Comparison of ENCODE assay signal across 9 mouse cellular contexts in the genomic region with DNA sequence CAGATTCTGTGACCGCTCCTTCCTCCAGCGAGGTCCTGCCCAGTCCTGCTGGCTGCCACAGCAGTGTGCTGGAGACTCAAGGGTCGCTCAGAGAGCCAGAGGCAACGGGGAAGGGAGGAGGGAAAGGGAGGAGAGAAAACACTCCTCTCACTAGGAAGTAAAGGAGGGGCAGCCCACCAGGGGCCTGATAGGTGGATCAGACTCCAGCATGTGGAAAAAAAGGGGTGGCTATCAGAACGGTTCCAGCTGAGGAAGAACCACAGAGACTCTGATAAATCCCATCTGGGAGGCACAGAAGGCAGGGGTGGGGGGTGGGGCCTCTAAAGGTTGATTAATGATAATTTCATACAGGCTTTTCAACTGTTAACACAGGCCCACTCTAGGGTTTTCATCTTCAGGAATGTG. TPM values are rescaled to one million over a fixed set of nuclear protein-coding genes. Genes with fewer than 3 reads are reported as not detected.
DNase-seq lines count a peak whose midpoint lies in the region; ATAC-seq and TF ChIP-seq lines count a peak whose summit lies in the region.
"Had no signal": no experiment of that assay in that cellular context is flagged by ENCODE, and none has a peak within 500 bp of the region (broad histone marks: within the 10 kb centered on the region; RNA-seq: fewer than 3 reads in every experiment).

No protein-coding gene starts in this region.

- H3K36me3 ChIP-seq in heart, embryonic 15.5 days, result peaks cover 32% of the 10 kb centered on the region
- H3K36me3 ChIP-seq in MEL (ENCODE audit: control insufficient read depth in 1 of 2, insufficient read depth in 2 of 2, low read length in 2 of 2), result peaks cover 0 to 40% of the 10 kb centered on the region in 2 experiments; a peak in 2 of 4 replicates
- H3K36me3 ChIP-seq in embryonic facial prominence, embryonic 13.5 days, result peaks cover 52% of the 10 kb centered on the region
- peaks cover 77% of the 10 kb centered on the region for H3K36me3 ChIP-seq in liver, embryonic 14.5 days (replicated peaks; ENCODE audit: control insufficient read depth, insufficient read depth, low read depth)

- H3K27me3 ChIP-seq in heart, embryonic 15.5 days, result no peaks in the 10 kb centered on the region
- H3K27me3 ChIP-seq in MEL (ENCODE audit: control insufficient read depth in 1 of 2, insufficient read depth in 2 of 2, low read length in 2 of 2), result no peaks in the 10 kb centered on the region
- H3K27me3 ChIP-seq in embryonic facial prominence, embryonic 13.5 days, result no peaks in the 10 kb centered on the region
- H3K27me3 ChIP-seq in liver, embryonic 14.5 days (ENCODE audit: control insufficient read depth, insufficient read depth, low read length), result no peaks in the 10 kb centered on the region

- peak; percentile 94 to 99 for TF ChIP-seq EP300 in MEL (IDR thresholded peaks at IDR 0.05; ENCODE audit: low read depth in 1 of 2, low read length in 2 of 2)
- TF ChIP-seq EP300 in liver, embryonic 14.5 days (IDR thresholded peaks at IDR 0.05; ENCODE audit: low read depth), result peak; percentile 95

- no peak overlapping the region for H3K4me2 ChIP-seq in heart, embryonic 15.5 days
- no peak overlapping the region for H3K4me2 ChIP-seq in embryonic facial prominence, embryonic 13.5 days
- peak overlapping the region; percentile 64 for H3K4me2 ChIP-seq in liver, embryonic 14.5 days (ENCODE audit: low read depth)

- H3K9me3 ChIP-seq in heart, embryonic 15.5 days (replicated peaks), result no peaks in the 10 kb centered on the region
- H3K9me3 ChIP-seq in MEL (replicated peaks; ENCODE audit: insufficient read depth, low read length), result no peaks in the 10 kb centered on the region
- H3K9me3 ChIP-seq in embryonic facial prominence, embryonic 13.5 days, result no peaks in the 10 kb centered on the region
- no peaks in the 10 kb centered on the region for H3K9me3 ChIP-seq in liver, embryonic 14.5 days (ENCODE audit: control insufficient read depth, low read length)

- peak; percentile 13 to 61; a peak in 2 of 4 replicates for TF ChIP-seq POLR2A in MEL (IDR thresholded peaks at IDR 0.05; ENCODE audit: control insufficient read depth in 1 of 2, insufficient read depth in 1 of 2, low read depth in 1 of 2, low read length in 2 of 2, poor library complexity in 1 of 2)

- H3K79me2 ChIP-seq in MEL (ENCODE audit: control insufficient read depth, insufficient read depth, low read length, poor library complexity), result no peaks in the 10 kb centered on the region

- TF ChIP-seq RAD21 in MEL (IDR thresholded peaks at IDR 0.05; ENCODE audit: low read depth, low read length), result no peak

- H3K4me1 ChIP-seq in heart, embryonic 15.5 days (replicated peaks), result peaks cover 37% of the 10 kb centered on the region
- H3K4me1 ChIP-seq in MEL (ENCODE audit: control insufficient read depth in 1 of 2, insufficient read depth in 2 of 2, low read length in 2 of 2), result peaks cover 14 to 42% of the 10 kb centered on the region in 2 experiments
- peaks cover 33% of the 10 kb centered on the region for H3K4me1 ChIP-seq in embryonic facial prominence, embryonic 13.5 days
- H3K4me1 ChIP-seq in liver, embryonic 14.5 days (replicated peaks; ENCODE audit: control insufficient read depth in 2 of 2, insufficient read depth in 2 of 2, low read length in 1 of 2), result peaks cover 67 to 78% of the 10 kb centered on the region in 2 experiments

- no peak for TF ChIP-seq CTCF in MEL (IDR thresholded peaks at IDR 0.05 in 2 of 3, conservative IDR thresholded peaks at IDR 0.05 in 1 of 3; ENCODE audit: control insufficient read depth in 1 of 3, insufficient read depth in 1 of 3, low read depth in 2 of 3, low read length in 3 of 3, poor library complexity in 1 of 3, severe bottlenecking in 1 of 3)
- TF ChIP-seq CTCF in liver, embryonic 14.5 days (IDR thresholded peaks at IDR 0.05; ENCODE audit: low read depth), result 0 out of 2 replicates have a peak, but pooled peaks have one; percentile 1

- no peak overlapping the region for H3K9ac ChIP-seq in heart, embryonic 15.5 days
- peak overlapping the region; percentile 50 for H3K9ac ChIP-seq in MEL (ENCODE audit: control insufficient read depth, low read depth, low read length, poor library complexity, severe bottlenecking)
- 0 out of 2 replicates have a peak overlapping the region, but pooled peaks have one; percentile 32 for H3K9ac ChIP-seq in embryonic facial prominence, embryonic 13.5 days
- H3K9ac ChIP-seq in liver, embryonic 14.5 days (replicated peaks), result peak overlapping the region; percentile 64

- peak overlapping the region; percentile 38; the same call in 1 of the 2 replicates for H3K27ac ChIP-seq in heart, embryonic 15.5 days
- H3K27ac ChIP-seq in MEL (ENCODE audit: control insufficient read depth, low read depth, low read length), result peak overlapping the region; percentile 86
- H3K27ac ChIP-seq in embryonic facial prominence, embryonic 13.5 days, result peak overlapping the region; percentile 72
- H3K27ac ChIP-seq in liver, embryonic 14.5 days, result peak overlapping the region; percentile 94

- ATAC-seq in heart, embryonic 15.5 days (replicated peaks; ENCODE audit: insufficient number of reproducible peaks, insufficient read depth, low FRiP score, low read depth), result peak; percentile 33; the same call in 1 of the 2 replicates
- ATAC-seq in embryonic facial prominence, embryonic 13.5 days (ENCODE audit: insufficient number of reproducible peaks, insufficient read depth, low FRiP score, low TSS enrichment, low read depth), result no peak
- ATAC-seq in liver, embryonic 14.5 days (ENCODE audit: insufficient read depth), result peak; percentile 95

- H3K4me3 ChIP-seq in heart, embryonic 15.5 days, result no peak overlapping the region
- H3K4me3 ChIP-seq in MEL (ENCODE audit: control insufficient read depth in 1 of 2, insufficient read depth in 1 of 2, low read depth in 2 of 2, low read length in 2 of 2), result peak overlapping the region; percentile 13 to 25; a peak in 3 of 4 replicates
- H3K4me3 ChIP-seq in embryonic facial prominence, embryonic 13.5 days, result no peak overlapping the region
- H3K4me3 ChIP-seq in liver, embryonic 14.5 days (ENCODE audit: insufficient read depth in 1 of 2, low read depth in 2 of 2, low read length in 2 of 2), result peak overlapping the region; percentile 7 to 30; a peak in 3 of 4 replicates
- H3K4me3 ChIP-seq: myocyte had no signal

- DNase-seq in heart, postnatal 4 days, result no peak
- DNase-seq in MEL (ENCODE audit: low read depth, low spot score), result peak; percentile 94
- DNase-seq in liver, embryonic 14.5 days (ENCODE audit: low read depth in 3 of 3, low spot score in 3 of 3), result peak; percentile 87 to 91 (median 91)
- no peak for DNase-seq in frontal cortex, postnatal 36 days (ENCODE audit: low spot score in 2 of 2)
- no peak for DNase-seq in thymus, postnatal 10 days (ENCODE audit: low spot score in 2 of 2)
- DNase-seq in right cerebral cortex, postnatal 25 days, result no peak

- WGBS in heart, embryonic 15.5 days, result 20% methylated on average over 5 of the region's 5 CpGs
- WGBS in embryonic facial prominence, embryonic 13.5 days, result 5% methylated on average over 5 of the region's 5 CpGs
- WGBS in liver, embryonic 14.5 days (ENCODE audit: insufficient replicate concordance), result 9% methylated on average over 5 of the region's 5 CpGs

TF ChIP-seq in MEL, 35 proteins besides CTCF, POLR2A, EP300 and RAD21 (continues in another document):
- TF ChIP-seq MYC (IDR thresholded peaks at IDR 0.05; ENCODE audit: low read depth, low read length) (peak; percentile 63), USF2 (IDR thresholded peaks at IDR 0.05; ENCODE audit: borderline replicate concordance in 1 of 2, insufficient read depth in 1 of 2, low read depth in 1 of 2, low read length in 2 of 2) (no peak), MYB (IDR thresholded peaks at IDR 0.05; ENCODE audit: low read depth, low read length) (peak; percentile 86), SIN3A (IDR thresholded peaks at IDR 0.05; ENCODE audit: low read length) (peak; percentile 95), MAZ (IDR thresholded peaks at IDR 0.05; ENCODE audit: low read depth, low read length) (peak; percentile 88), MEF2A (IDR thresholded peaks at IDR 0.05; ENCODE audit: extremely low read depth, insufficient replicate concordance, low read depth, low read length, poor library complexity, severe bottlenecking) (peak; percentile 61; the same call in 1 of the 2 replicates), ZC3H11A (IDR thresholded peaks at IDR 0.05; ENCODE audit: low read depth, low read length) (no peak), ZNF384 (IDR thresholded peaks at IDR 0.05; ENCODE audit: low read depth, low read length) (peak; percentile 87)

RNA-seq across cellular contexts. Expression of a gene that starts 24.8 kb away (rescaled TPM):
- 9.8 and 14.8 TPM in 2 replicates for polyA plus RNA-seq in heart, embryonic 15.5 days (2015; fragmentation: Nextera tagmentation; extraction: Ambion mirVana)
- total RNA-seq in heart, postnatal 4 days (2021), result 10 to 100 TPM; 17.9 to 19.4 TPM
- 7.6 and 8.6 TPM in 2 replicates for total RNA-seq in MEL (2012; rRNA removed)
- polyA plus RNA-seq in MEL (2012; ENCODE audit: insufficient read depth in 1 of 2, insufficient read length in 2 of 2, low read depth in 1 of 2, low replicate concordance in 2 of 2, missing spikeins in 1 of 2), result 10 to 100 TPM in 1 of 2 experiments, not detected in 1; 12.9 TPM
- 12.6 TPM in 2 replicates for polyA plus RNA-seq in embryonic facial prominence, embryonic 13.5 days (2015; fragmentation: Nextera tagmentation; extraction: Ambion mirVana)
- 15.5 and 15.7 TPM in 2 replicates for polyA plus RNA-seq in liver, embryonic 14.5 days (2012; rRNA removed)
- polyA plus RNA-seq in liver, embryonic 14.5 days (2014; fragmentation: Nextera tagmentation; extraction: Ambion mirVana), result 21.5 and 24.2 TPM in 2 replicates

RNA-seq across cellular contexts. Expression of a gene that starts 32.0 kb away (rescaled TPM):
- 9.8 and 12.8 TPM in 2 replicates for polyA plus RNA-seq in heart, embryonic 15.5 days (2015; fragmentation: Nextera tagmentation; extraction: Ambion mirVana)
- total RNA-seq in heart, postnatal 4 days (2021), result 1 to 10 TPM; 6.2 to 7.6 TPM
- total RNA-seq in MEL (2012; rRNA removed), result 15.5 and 22.5 TPM in 2 replicates
- polyA plus RNA-seq in MEL (2012; ENCODE audit: insufficient read depth in 1 of 2, insufficient read length in 2 of 2, low read depth in 1 of 2, low replicate concordance in 2 of 2, missing spikeins in 1 of 2), result 10 to 100 TPM in 1 of 2 experiments, not detected in 1; 14.9 TPM
- polyA plus RNA-seq in embryonic facial prominence, embryonic 13.5 days (2015; fragmentation: Nextera tagmentation; extraction: Ambion mirVana), result 15.4 and 18.4 TPM in 2 replicates
- polyA plus RNA-seq in liver, embryonic 14.5 days (2012; rRNA removed), result 10.8 and 11.9 TPM in 2 replicates
- polyA plus RNA-seq in liver, embryonic 14.5 days (2014; fragmentation: Nextera tagmentation; extraction: Ambion mirVana), result 6.8 and 7.7 TPM in 2 replicates

RNA-seq across cellular contexts. Expression of a gene that starts 35.0 kb away (rescaled TPM):
- polyA plus RNA-seq in heart, embryonic 15.5 days (2015; fragmentation: Nextera tagmentation; extraction: Ambion mirVana), result not detected in 2 replicates
- not detected for total RNA-seq in heart, postnatal 4 days (2021)
- total RNA-seq in MEL (2012; rRNA removed), result not detected in 2 replicates
- under 1 TPM in 1 of 2 experiments, not detected in 1; 0.06 TPM for polyA plus RNA-seq in MEL (2012; ENCODE audit: insufficient read depth in 1 of 2, insufficient read length in 2 of 2, low read depth in 1 of 2, low replicate concordance in 2 of 2, missing spikeins in 1 of 2)
- polyA plus RNA-seq in embryonic facial prominence, embryonic 13.5 days (2015; fragmentation: Nextera tagmentation; extraction: Ambion mirVana), result not detected in 2 replicates
- 0.06 TPM in 1 of 2 replicates, not detected in the other for polyA plus RNA-seq in liver, embryonic 14.5 days (2012; rRNA removed)
- polyA plus RNA-seq in liver, embryonic 14.5 days (2014; fragmentation: Nextera tagmentation; extraction: Ambion mirVana), result not detected in 2 replicates

Comparison
In these comparisons a context has a peak if more than half of its experiments do, and no peak if none do; other contexts are left out.
1. H3K27ac ChIP-seq: peak in every context shown above with its lines; median percentile 94 in liver, embryonic 14.5 days; 86 in MEL; 72 in embryonic facial prominence, embryonic 13.5 days; 38 in heart, embryonic 15.5 days.
2. H3K4me3 ChIP-seq: peak in MEL (2 of 2) and liver, embryonic 14.5 days (2 of 2); none in heart, embryonic 15.5 days (single experiment) and embryonic facial prominence, embryonic 13.5 days (single experiment).
3. DNase-seq: peak in MEL (single experiment) and liver, embryonic 14.5 days (3 of 3); none in heart, postnatal 4 days (single experiment), frontal cortex, postnatal 36 days (0 of 2), thymus, postnatal 10 days (0 of 2) and right cerebral cortex, postnatal 25 days (single experiment).